Mouse (Mus musculus): ENCODE results near the gene Faiml. TPM values are rescaled to one million over a fixed set of nuclear protein-coding genes. Genes with fewer than 3 reads are reported as not detected.

Gene Faiml
- polyA plus RNA-seq (2012; rRNA removed) = not detected in 2 replicates

GRCm38 (mm10) chr9:99237139-99237538, at the start of gene Faiml:
Gene Faiml, minus strand, starts transcription at chr9:99237239.

GRCm38 (mm10) chr9:99243190-99243894, 6.3 kb upstream of the Faiml start, which contains the start of gene Cep70:
Gene Cep70, plus strand, starts transcription at chr9:99243367.

Other genes with a start within 250 kb of the Faiml start
- 91.2 and 108 TPM in 2 replicates for gene Gm1123, start 201.5 kb downstream of the Faiml start, polyA plus RNA-seq (2012; rRNA removed)
- gene Pik3cb, start 96.6 kb downstream of the Faiml start, polyA plus RNA-seq (2012; rRNA removed) = 1.4 and 2.1 TPM in 2 replicates
- 0.74 and 0.76 TPM in 2 replicates for gene Cep70, start 6.1 kb upstream of the Faiml start, polyA plus RNA-seq (2012; rRNA removed)
- 0.36 and 0.41 TPM in 2 replicates for gene Esyt3, start 121.3 kb upstream of the Faiml start, polyA plus RNA-seq (2012; rRNA removed)
- gene Mras, start 200.1 kb upstream of the Faiml start, polyA plus RNA-seq (2012; rRNA removed) = 3.7 and 4.3 TPM in 2 replicates
- 0.23 and 0.42 TPM in 2 replicates for gene Nme9, start 214.2 kb upstream of the Faiml start, polyA plus RNA-seq (2012; rRNA removed)